Mouse (Mus musculus) cerebellum, adult (tissue): ENCODE measurements around the gene Ttc32.
A peak's percentile ranks its signal among the peaks of the same experiment; 100 is the strongest.
"Not testable (repeated sequence)": the region's sequence is repeated elsewhere in the genome, so short reads cannot be mapped to it uniquely, and the experiment has no call there.

ENCODE experiments used
- ATAC-seq: cut with Nextera tagmentation; 2 replicates; pipeline ENCODE4 v1.9.2; 2017; ENCODE audit warnings: mild to moderate bottlenecking, moderate library complexity, mixed read lengths; ENCODE audit not compliant: insufficient number of reproducible peaks, low FRiP score, low TSS enrichment

Gene Ttc32

DNA sequence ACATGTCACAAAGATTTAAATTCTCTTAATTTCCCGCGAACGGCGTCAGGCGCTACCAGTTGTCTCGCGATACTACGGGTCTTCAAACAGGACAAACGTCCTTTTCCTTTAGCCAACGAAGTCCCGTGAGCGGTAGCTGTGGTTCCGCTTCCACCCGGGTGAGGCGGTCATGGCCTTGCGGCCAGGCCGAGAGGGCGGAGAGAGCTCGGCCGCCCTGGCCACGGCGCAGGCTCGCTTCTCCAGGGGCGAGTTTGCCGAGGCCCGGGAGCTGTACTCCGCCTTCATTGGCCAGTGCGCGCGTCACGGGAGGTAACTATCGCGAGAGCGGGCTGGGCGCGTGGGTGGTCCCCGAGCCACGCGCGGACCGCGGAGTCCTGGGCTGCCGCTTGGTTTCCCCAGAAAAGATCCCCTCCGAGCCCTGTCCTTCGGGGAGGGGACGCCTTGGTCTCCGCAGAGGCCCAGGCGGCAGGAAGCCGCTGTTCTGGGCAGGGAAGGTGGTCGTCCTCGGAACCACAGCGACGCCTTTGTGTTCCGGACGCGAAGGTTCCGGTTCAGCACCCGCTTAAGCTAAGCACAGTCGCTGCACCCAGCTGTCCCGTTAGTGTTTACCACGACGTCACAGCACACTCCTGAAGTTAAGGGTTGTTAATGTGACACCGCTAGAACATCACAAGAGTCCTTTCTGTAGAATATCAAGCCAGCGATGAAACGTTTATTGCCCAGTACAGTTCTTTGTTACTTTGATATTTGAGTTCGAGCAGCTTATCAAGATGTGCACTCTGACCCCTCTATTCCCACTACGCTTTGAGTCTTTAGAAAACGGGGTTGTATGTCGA, at the start of gene Ttc32:
Gene Ttc32 (plus strand): TSS at position 110 of the 836 bp plus-strand sequence.
- peak; percentile 98 for ATAC-seq

- ATAC-seq: no peak
Measured at GRCm38 (mm10) chr12:8993231-8993630, 36.6 kb upstream of the Ttc32 start.

DNA sequence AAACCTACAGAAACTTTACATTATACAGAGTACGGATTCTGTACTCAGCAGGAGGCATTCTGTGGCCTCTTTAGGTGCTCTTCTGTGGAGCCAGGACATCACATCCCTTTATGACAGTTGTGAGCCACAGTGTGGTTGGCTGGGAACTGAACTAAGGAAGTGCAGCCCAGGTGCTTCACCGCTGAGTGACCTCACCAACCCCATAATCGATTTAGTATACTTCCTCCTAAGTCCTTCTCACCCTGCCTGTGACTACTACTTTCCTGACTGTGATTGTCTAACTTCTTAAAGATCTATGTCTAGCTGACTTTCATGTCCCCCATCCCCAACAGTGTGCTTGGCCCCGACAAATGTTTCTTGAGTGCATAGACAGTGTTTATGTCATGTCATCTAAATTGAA, 31.5 kb upstream of the Ttc32 start:
- ATAC-seq: no peak

- ATAC-seq: 0 out of 2 replicates have a peak, but pooled peaks have one; percentile 49
Measured at GRCm38 (mm10) chr12:9002038-9002648, 27.7 kb upstream of the Ttc32 start.

DNA sequence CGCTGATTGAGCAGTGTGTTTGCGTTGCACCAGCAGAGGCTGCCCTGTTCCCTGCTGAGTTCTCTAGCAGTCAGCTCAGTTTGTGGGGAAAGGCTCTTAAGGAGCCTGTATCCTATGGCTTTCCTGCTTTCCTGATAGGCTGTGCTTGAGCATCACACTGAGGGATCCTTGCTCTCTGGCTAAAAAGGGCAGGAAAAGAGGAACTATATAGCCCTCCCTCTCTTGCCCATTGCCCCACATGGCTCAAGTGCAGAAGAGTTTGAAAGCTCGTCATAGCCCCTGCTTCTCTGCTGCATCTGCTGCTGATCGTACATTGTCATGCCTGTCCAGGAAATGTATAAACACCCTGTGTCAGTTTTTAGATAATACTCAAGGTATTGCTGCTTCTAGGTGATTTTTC, 22.7 kb upstream of the Ttc32 start:
- ATAC-seq: no peak

- no peak for ATAC-seq
Measured at GRCm38 (mm10) chr12:9007811-9008210, 22.0 kb upstream of the Ttc32 start.

GRCm38 (mm10) chr12:9010311-9010710, 19.5 kb upstream of the Ttc32 start:
- ATAC-seq: no peak

GRCm38 (mm10) chr12:9016376-9016775, 13.4 kb upstream of the Ttc32 start:
- ATAC-seq: no peak

DNA sequence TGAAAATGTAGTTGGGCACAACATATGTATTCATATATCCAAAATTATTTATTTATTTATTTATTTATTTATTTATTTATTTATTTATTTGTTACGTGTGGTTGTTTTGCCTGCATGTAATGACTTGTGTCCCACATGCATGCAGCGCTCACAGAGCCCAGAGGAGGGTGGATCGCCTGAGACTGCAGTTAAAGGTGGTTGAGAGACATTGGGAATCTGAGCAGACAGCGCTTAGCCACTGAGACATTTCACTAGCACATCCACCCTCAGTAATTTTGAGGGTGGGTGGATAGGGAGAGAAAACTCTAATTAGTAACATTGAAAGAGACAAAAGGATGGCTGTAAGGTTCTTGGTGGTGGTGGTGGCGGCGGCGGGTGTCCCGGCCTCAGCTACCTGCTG, 9.4 kb upstream of the Ttc32 start:
- ATAC-seq: no peak

GRCm38 (mm10) chr12:9020986-9021385, 8.8 kb upstream of the Ttc32 start:
- no peak for ATAC-seq

DNA sequence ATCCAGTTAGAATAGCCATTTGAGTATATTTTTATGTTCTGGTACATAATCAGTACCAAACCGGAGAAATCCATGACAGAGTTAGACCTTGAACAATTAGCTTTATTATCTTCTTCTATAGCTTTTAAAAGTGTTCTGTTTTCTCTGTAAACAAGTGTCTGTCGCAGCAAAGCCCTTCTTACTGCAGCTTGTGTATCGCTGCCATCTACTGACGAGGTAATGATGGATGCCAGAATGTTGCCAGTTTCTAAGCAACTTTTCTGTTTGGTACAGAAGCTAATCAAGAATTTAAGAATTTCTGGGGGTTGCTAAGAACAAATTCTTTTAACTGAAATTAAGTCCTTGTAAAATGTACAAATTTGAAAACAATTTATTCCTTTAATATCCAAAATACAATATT, 6.8 kb upstream of the Ttc32 start:
- ATAC-seq: no peak

- ATAC-seq: no peak
Measured at GRCm38 (mm10) chr12:9024071-9024470, 5.7 kb upstream of the Ttc32 start.

DNA sequence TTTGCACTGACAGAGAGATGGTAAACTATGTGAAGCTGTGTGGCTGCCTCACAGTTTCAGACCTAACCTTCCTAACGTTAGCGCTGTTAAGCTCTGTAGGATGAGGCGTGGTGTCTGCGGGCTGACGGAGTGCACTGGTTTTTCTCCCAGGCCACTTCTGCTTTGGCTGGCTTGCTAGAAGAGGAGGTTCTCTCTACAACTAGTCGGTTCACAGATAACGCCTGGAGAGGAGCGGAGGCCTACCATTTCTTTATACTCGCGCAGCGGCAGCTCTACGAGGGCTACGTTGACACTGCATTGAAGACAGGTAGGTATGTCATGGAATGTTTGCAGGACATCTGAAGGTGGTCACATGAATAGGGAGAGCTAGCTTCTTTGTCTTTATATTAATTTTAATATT, 5.1 kb upstream of the Ttc32 start:
- no peak for ATAC-seq

GRCm38 (mm10) chr12:9026843-9027242, 3.0 kb upstream of the Ttc32 start:
- ATAC-seq: no peak

GRCm38 (mm10) chr12:9028816-9029215, 981 bp upstream of the Ttc32 start:
- ATAC-seq: not testable (repeated sequence)

- ATAC-seq: no peak
Measured at GRCm38 (mm10) chr12:9029506-9029887, 300 bp upstream of the Ttc32 start.

DNA sequence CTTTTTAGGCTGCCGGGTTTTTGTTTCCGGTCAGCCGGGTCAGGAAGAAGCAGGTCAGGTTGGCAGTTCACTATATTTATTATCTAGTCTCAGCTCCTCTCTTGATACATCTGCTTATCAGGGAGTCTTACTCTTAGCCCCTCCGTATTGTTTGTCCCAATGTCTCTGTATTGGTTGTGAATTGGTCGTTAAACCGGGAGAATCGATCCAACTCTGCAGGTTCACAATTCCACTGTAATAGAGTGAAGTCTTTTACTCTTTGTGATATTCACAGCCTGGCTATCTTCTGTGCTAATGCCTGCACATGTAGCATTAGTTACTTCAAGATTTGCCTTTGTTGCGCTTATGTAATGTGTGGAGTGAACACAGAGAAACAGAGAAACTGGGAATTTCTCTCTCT, 1.4 kb downstream of the Ttc32 start:
- no peak for ATAC-seq

DNA sequence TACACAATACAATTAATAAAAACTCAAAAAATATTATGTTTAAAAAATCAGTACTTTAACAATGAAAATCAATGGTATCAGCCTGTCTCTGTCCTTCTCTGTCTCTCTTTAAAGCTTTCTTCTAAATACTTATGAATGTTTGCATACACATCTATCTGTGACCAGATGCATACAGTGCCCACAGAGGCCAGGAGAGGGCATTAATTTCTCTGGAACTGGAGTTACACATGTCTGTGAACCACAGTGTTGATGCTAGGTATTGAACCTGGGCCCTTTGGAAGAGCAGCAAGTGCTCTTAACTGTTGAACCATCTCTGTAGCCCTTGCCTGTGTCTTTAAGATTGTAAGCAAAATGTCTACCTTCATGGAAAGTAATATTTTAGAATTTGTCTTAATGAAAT, 3.3 kb downstream of the Ttc32 start:
- ATAC-seq: no peak

GRCm38 (mm10) chr12:9036409-9036808, 6.6 kb downstream of the Ttc32 start:
- no peak for ATAC-seq

DNA sequence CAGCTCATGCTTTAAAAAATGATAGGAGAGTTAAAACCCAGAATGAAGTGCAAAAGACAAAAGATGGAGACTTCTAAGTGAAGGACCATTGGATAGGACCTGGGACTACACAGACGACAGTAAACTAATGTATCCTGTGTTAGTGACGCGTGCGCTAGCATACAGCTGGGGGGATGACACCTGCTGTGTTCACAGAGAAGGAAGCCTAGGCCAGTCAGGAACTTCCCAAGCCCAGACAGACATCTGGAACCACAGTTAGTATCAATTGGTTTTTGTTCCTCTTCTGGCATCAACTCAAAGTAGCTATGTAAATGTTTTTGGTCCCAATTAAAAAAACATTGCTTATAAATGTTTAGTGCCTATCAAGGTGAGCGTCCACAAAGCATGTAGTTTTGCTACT, 10.4 kb downstream of the Ttc32 start:
- no peak for ATAC-seq

- ATAC-seq: no peak
Measured at GRCm38 (mm10) chr12:9040686-9041085, 10.9 kb downstream of the Ttc32 start.

- ATAC-seq: no peak
Measured at GRCm38 (mm10) chr12:9042316-9042715, 12.5 kb downstream of the Ttc32 start.
